In genomic region chr2:76347839-76348238, GRCm38 (mm10) we compare ENCODE assay signal across 32 mouse cellular contexts. TPM values are rescaled to one million over a fixed set of nuclear protein-coding genes. Genes with fewer than 3 reads are reported as not detected.
"Had no signal": no experiment of that assay in that cellular context is flagged by ENCODE, and none has a peak within 500 bp of the region (broad histone marks: within the 10 kb centered on the region; RNA-seq: fewer than 3 reads in every experiment).

No protein-coding gene starts in this region.

- ATAC-seq: liver, embryonic 12.5 days; midbrain, embryonic 13.5 days; midbrain, embryonic 16.5 days had no signal

- H3K4me1 ChIP-seq: limb, embryonic 10.5 days; limb, embryonic 13.5 days; liver, embryonic 12.5 days; liver, embryonic 15.5 days; lung, embryonic 15.5 days; megakaryocyte, embryonic 14.5 days; midbrain, embryonic 10.5 days; midbrain, embryonic 13.5 days; neural tube, embryonic 13.5 days had no signal

- H3K4me2 ChIP-seq: limb, embryonic 13.5 days; liver, embryonic 12.5 days; liver, embryonic 15.5 days; lung, embryonic 15.5 days; midbrain, embryonic 13.5 days; neural tube, embryonic 13.5 days had no signal

- H3K36me3 ChIP-seq: limb, embryonic 10.5 days; limb, embryonic 13.5 days; liver, embryonic 12.5 days; liver, embryonic 15.5 days; lung, embryonic 15.5 days; midbrain, embryonic 10.5 days; midbrain, embryonic 13.5 days; neural tube, embryonic 13.5 days had no signal

- H3K27me3 ChIP-seq: limb, embryonic 13.5 days; liver, embryonic 12.5 days; liver, embryonic 15.5 days; lung, embryonic 15.5 days; midbrain, embryonic 13.5 days; neural tube, embryonic 13.5 days had no signal

- H3K4me3 ChIP-seq: layer of hippocampus, adult 2 months; limb, embryonic 10.5 days; limb, embryonic 13.5 days; liver, embryonic 12.5 days; liver, embryonic 15.5 days; lung, embryonic 15.5 days; megakaryocyte, embryonic 14.5 days; midbrain, embryonic 10.5 days; midbrain, embryonic 13.5 days; myocyte; neural tube, embryonic 13.5 days had no signal

- H3K9me3 ChIP-seq: limb, embryonic 10.5 days; limb, embryonic 13.5 days; liver, embryonic 12.5 days; liver, embryonic 15.5 days; lung, embryonic 15.5 days; midbrain, embryonic 10.5 days; midbrain, embryonic 13.5 days; neural tube, embryonic 13.5 days had no signal

- DNase-seq: kidney, postnatal 25 days; layer of hippocampus, adult 9-11 months; liver; lung, adult 18-20 months; lung, postnatal 10 days; lung, postnatal 36 days; right cerebral cortex, adult 18-20 months; right cerebral cortex, postnatal 14 days; right cerebral cortex, postnatal 4 days; thymus, adult 2 months; thymus, postnatal 14 days; thymus, postnatal 4 days had no signal

- H3K9ac ChIP-seq: limb, embryonic 13.5 days; liver, embryonic 12.5 days; liver, embryonic 15.5 days; lung, embryonic 15.5 days; midbrain, embryonic 13.5 days; neural tube, embryonic 13.5 days had no signal

- H3K27ac ChIP-seq: kidney, postnatal 0 days; layer of hippocampus, adult 2 months; limb, embryonic 10.5 days; limb, embryonic 13.5 days; liver, embryonic 12.5 days; liver, embryonic 15.5 days; lung, embryonic 15.5 days; midbrain, embryonic 10.5 days; midbrain, embryonic 13.5 days; neural tube, embryonic 13.5 days; stomach, postnatal 0 days had no signal

RNA-seq across cellular contexts. Expression of gene Pde11a, which starts 9.3 kb away (rescaled TPM):
- total RNA-seq: monocyte, adult 5-6 weeks; neutrophil, adult 5-6 weeks had no signal
- polyA plus RNA-seq: liver, embryonic 15.5 days; myocyte had no signal

RNA-seq across cellular contexts. Expression of gene Cyct, which starts 12.4 kb away (rescaled TPM):
- total RNA-seq: layer of hippocampus, adult 2 months; left cerebral cortex, adult 18-20 months; left cerebral cortex, postnatal 25 days; monocyte, adult 5-6 weeks; neutrophil, adult 5-6 weeks had no signal
- polyA plus RNA-seq: large intestine, adult 2 months; limb, embryonic 10.5 days; limb, embryonic 13.5 days; liver, embryonic 12.5 days; liver, embryonic 15.5 days; lung, embryonic 15.5 days; midbrain, embryonic 10.5 days; midbrain, embryonic 13.5 days; myocyte; neural tube, embryonic 13.5 days; stomach, embryonic 14.5 days; stomach, postnatal 0 days; thymus, adult 2 months had no signal

RNA-seq across cellular contexts. Expression of gene Osbpl6, which starts 58.5 kb away (rescaled TPM):
- total RNA-seq: monocyte, adult 5-6 weeks; neutrophil, adult 5-6 weeks had no signal
